Mouse (Mus musculus): ENCODE results near the gene Rps10.
"Not testable (repeated sequence)": the region's sequence is repeated elsewhere in the genome, so short reads cannot be mapped to it uniquely, and the experiment has no call there.

Gene Rps10

DNA sequence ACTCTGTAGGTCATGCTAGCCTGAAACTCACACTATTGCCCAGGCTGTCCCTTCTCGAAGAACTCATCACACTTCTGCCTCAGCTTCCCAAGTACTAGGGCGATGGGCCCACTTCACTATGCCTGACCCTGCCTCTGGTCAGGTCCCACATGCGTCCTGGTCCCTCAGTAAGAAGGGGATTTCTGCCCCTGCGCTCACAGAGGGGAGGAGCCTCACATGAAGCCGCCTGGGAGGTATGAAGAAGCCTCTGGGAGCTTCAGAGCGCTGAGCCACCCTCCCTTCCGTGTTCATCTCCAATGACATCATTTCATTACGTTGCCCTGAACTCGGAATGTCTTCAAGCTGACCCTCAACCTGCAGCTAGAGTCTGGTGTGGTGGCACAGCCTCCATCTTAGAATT lies 7.3 kb upstream of the Rps10 start:
- no peak for DNase-seq (ENCODE audit: low read depth)

DNA sequence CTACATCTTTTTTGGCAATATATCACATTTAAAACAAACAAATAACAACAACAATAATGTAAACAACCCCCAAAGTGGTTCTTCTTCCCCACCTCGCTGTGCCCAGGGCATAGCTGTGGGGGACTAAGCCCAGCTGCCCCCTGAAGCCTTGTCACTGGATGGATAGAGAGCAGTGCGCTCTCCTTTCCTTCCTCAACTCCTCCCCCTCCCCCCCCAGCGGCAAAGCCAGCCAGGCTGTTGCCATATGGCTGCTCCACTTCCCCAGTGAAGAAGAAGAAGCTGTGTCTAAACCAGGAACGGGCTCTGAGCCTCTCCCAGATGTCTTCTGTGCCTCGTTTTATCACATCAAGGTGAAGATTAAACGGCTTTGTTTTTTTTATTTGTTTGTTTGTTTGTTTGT lies 6.6 kb upstream of the Rps10 start:
- no peak for DNase-seq (ENCODE audit: low read depth)

DNA sequence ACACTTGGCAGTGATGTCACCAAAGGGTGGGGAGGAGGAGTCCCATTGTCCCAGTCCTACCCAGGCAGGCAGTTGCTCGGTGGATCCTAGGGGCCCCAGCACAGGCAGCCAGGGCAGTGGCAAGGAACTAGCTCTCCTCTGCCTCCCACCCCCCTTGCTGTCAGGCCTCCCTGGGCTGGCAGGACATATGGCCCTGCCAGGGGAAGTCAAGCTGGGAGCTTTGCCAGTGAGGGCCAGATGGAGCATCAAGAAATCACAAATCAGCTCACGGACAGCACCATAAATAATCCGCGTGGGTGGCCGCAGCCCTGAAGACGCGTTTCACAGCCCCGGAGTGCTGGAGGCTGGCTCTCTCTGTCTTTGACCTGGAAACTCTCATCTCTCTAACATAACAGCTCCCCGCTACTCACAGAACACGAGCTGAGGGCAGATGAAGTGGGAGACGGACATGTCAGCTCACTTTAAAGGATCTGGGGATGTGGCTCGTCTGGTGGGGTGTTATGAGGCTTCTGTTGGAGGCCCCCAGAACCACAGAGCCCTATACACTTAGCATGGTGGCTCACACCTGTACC lies 6.1 kb upstream of the Rps10 start:
- no peak for DNase-seq (ENCODE audit: low read depth)

DNA sequence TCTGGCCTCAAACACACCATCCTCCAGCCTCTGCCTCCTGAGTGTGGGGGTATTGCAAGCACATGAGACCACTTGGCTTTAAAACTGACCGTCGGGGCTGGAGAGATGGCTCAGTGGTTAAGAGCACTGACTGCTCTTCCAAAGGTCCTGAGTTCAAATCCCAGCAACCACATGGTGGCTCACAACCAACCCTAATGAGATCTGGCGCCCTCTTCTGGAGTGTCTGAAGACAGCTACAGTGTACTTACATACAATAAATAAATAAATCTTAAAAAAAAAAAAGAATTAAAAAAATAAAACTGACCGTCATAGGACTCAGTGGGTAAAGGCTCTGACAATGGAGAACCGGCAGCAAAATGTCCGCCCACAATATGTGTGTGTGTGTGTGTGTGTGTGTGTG lies 3.4 kb upstream of the Rps10 start:
- DNase-seq (ENCODE audit: low read depth): not testable (repeated sequence)

DNA sequence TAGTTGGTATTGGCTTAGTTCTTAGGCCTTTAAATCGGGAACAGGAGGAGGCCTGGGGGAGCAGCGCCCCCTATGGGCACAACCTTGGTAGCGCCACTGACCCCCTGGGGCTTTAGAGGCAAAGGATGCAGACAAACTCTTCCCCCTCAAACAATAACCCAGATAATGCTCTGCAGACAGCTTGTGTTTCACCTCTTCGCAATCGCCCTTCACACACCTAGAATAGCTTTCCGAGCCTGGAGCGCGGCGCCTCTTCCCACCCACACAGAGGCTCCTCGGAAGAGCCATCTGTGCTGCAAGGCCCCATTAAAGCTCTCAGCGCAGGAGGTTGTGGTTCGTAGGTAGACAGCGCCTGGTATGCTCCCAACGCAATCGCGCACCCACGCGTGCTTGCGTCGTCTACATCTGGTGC lies 2.5 kb upstream of the Rps10 start:
- no peak for DNase-seq (ENCODE audit: low read depth)

DNA sequence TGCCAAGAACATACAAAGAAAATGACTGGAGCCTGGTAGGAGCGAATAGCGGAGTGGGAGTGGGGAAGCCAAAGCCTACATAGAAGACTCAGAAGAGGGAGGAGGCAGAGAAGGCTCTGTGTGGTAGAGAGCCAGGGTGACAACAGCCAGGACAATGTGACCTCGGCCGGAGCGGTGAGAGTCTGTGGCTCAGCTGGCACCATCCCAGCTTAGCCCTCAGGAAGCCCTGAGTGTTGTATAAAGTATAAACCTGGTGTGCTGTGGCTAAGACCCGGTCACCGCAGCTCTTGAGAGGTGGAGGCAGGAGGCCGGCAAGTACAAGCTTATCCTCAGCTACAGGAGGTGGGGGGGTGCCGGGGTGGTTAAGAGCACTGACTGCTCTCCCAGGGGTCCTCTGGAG lies 864 bp upstream of the Rps10 start:
- no peak for DNase-seq (ENCODE audit: low read depth)

DNA sequence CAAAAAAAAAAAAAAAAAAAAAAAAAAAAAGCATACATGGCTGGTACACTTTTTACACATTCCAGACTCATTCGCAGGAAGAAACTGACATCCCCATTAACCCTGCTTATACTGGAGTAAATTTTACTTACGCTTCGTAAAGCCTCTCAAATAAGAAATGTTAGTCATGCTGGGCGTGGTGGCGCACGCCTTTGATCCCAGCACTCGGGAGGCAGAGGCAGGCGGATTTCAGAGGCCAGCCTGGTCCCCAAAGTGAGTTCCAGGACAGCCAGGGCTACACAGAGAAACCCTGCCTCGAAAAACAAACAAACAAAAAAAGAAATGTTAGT lies 930 bp downstream of the Rps10 start:
- DNase-seq (ENCODE audit: low read depth): not testable (repeated sequence)

DNA sequence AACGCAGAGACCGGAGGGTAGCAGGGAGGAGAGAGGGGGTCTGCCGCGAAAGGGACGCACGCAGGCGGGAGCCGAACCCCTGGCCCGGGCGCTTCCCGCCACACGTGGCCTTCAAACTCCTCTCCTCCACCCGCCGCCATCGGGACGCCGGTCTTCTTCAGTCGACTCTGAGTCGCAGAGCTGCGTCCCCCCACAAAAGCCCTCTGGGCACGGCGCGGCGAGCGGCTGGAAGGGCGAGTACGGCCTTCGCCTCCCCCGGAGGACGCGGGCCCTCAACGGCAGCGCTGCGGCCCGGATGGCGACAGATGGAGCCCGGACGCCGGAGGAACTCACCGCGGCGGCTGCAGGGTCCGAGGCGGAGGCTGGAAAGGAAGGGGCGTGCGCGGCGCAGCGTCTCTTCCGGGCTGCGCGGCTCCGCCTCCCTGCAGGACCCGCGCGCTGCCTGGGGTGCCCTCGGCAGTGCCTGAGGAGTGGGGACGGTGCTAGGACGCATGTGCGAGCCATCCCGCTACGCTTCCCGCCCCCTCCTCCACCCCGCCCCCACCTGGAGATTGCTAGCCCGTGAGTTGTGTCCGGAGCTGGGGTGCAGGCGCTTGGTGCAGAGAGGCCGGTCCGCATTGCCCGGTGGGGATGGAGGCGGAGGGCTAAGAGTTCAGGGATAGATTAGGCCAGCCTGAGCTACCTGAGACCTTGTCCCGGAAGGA lies 1.4 kb downstream of the Rps10 start, which contains the start of gene RPS10-NUDT3:
Gene RPS10-NUDT3, minus strand, starts transcription at position 352 of the 704 bp plus-strand sequence.
- peak; percentile 76 for DNase-seq (ENCODE audit: low read depth)

DNA sequence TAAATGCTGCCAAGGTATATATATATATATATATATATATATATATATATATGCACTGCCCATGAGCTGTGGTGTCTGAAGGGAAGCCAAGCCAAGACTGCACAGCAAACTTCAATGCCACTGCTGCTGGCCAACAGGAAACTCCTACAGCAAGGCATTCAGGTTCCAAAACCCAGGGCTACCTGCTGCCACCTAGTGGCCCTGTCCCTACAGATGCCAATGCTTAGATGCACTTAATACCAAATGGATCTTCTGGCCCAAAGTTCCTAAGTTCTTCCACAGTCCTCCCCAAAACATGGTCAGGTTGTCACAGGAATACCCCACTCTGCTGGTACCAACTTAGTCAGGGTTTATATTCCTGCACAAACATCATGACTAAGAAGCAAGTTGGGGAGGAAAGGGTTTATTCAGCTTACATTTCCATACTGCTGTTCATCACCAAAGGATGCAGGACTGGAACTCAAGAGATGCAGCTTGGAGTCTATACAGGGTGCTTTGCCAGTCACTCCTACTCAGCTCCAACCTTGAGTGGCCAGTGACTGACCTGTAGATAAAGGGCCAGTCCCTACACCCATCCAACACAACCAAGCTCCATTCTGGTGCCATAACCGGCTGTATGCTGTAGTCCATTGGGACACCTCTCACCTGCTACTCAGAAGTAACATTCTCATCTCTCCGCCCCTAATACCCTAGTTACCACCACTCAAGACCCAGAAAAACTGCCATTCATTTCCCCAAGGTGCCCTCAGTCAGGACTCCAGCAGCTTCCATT lies 7.0 kb downstream of the Rps10 start:
- DNase-seq (ENCODE audit: low read depth): peak; percentile 79

DNA sequence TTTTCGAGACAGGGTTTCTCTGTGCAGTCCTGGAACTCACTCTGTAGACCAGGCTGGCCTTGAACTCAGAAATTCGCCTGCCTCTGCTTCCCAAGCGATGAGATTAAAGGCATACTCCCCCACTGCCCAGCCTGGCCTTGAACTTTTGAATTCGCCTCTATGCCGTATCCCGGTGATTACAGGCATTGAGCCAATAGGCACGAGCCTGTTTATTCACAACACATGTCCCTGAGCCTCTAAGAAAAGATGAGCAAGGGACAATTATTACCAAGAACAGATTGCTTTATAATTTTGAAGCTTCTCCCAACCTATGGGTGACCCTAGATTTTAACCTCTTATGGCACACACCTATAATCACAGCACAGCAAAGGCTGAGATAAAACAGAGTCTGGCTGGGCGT lies 8.1 kb downstream of the Rps10 start:
- DNase-seq (ENCODE audit: low read depth): no peak

DNA sequence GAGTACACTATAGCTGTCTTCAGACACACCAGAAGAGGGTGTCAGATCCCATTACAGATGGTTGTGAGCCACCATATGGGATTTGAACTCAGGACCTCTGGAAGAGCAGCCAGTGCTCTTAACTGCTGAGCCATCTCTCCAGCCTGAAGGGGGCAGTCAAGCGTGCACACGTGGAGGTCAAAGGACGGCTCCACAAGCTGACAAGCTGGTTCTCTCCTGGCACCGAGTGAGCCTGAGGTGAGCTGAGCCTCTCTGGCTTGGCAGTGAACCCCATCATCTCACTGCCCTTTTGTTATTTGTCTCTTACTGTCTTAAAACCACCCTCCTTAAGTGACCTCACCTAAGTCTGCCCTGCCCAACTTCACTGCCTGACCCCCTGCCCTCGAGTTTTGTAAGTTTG lies 9.0 kb downstream of the Rps10 start:
- no peak for DNase-seq (ENCODE audit: low read depth)

DNA sequence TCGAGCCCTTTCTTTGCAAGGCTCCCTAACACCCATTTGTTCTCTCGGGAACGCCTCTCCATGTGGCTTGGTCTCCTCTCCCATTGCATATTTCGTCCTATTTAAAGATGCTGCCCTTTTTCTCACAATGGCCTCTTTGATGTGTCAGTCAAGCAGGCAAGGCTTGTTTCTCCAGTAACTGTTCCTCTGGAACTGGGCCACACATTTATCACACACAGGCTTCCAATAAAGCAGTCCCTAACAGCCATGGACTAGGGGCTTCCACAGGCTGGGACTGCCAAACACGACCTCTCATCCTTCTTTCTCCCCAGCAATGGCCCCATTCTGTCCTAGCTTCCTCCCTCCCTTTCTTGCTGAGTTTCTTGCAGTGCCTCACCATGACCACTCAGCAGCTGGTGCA lies 9.8 kb downstream of the Rps10 start:
- DNase-seq (ENCODE audit: low read depth): no peak

DNA sequence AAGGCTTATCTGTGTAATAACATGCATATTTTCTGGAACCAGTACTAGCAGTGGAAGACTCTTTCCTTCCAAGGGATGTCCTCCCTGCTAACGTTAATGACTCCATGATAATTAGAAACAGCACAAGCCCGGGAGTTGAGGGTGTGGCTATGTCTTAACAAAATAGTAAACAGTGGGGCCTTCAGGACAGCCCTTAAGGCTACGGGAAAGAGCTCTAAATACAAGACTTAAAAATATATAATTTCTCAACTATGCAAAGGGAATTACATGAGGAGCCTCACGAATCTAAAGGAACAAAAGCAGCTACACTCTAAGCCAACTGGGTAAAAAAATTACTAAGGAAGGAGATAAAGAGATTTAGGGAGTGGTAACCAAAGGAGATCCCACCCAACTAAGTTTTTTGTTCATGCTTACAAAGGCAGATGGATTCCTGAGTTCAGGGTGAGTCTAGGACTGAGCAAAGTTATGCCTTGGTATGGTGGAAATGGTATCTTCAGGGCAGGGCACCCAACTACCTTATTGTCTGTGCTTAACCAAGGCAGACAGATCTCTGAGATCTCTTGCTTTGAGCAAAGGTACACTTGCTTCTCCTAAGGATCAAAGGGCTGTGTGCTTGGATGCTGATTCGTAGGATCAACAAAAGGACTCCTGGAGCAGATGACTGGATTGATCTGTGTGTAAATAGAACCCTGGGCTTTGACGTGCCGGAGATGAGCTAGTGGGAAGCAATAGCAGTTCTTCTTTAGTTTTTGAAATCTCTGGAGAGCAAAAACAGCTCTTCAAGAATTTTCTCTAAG lies 10.8 kb downstream of the Rps10 start:
- no peak for DNase-seq (ENCODE audit: low read depth)

DNA sequence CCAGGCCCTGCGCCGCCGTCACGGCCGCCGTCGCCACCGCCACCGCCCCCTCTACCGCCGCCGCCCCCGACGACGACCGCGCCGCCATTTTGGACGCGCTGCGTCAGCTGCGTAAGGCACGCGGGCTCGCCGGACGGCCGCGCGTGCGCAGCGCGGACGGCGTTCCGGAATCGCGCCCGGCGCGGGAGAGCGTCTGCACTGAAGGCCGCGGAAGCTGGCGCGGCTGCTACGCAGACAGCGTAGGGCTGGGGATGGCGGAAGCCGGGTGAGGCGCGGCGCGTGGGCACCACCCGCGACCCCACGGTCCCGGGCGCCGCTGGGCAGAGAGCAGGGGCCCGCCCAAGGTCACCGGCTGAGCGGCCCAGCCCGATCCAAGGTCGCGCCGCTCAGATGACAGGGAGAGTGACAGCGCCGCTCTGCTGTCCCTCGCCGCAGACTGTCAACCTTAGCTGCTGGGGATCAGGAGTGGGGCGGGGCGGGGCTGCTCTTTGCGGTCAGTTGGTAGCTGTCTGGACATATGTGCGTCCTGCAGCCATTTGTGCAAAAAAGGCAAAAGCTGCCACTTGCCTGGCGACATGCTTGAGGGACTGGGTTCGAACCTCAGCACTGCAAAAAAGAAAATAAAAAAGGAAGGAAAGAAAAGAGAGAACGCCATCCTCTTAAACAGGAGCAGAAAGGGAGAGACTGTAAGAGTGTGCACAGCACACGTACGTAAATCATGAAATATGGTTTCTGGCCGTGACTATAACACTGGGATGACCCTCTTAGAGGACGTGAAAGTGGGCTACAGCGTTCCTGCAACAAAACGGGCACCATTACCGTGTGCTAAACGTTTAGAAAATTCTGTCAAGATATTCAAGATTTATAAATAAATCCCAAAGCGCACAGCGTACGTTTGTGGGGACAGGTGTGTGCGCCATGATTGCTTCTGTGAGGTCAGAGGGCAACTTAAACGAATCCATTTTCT lies 12.8 kb downstream of the Rps10 start, which contains the start of gene Nudt3:
Gene Nudt3, minus strand, starts transcription at position 136 of the 967 bp plus-strand sequence.
- peak; percentile 81 for DNase-seq (ENCODE audit: low read depth)

DNA sequence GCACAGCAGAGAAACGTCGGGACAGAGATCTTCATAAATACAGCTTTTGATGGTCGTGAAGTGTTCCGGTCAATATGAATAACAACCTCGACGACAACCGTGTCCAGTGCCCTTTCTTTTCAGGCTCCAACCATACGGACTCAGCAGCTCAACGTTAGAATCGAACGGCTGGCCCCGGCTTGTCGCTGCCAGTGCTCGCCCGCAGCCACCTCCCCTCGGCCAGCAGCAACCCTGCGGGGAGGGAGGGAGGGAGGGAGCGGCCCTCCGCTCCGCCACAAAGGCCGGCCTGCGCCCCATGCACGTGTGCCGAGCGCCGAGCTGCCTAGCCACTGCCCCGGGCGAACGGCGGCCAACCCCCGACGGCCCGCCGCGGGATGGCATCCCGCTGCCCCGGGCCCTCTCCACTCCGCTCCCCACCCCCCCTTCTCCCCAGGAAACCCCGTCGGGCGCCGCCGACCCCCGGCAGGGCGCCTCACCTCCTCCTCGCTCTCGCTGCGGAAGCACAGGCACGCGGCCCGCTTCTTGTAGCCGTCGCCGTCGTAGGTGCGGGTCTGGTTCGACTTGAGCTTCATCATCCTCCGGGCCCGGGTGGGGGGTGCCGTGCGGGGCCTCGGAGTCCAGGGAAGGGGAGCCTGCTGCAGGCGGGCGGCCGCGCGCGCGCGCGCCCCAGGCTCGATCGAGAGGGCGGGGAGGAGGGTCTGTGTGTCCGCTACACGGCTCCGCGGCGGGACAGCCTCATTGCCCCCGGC lies 13.7 kb downstream of the Rps10 start:
- no peak for DNase-seq (ENCODE audit: low read depth)

DNA sequence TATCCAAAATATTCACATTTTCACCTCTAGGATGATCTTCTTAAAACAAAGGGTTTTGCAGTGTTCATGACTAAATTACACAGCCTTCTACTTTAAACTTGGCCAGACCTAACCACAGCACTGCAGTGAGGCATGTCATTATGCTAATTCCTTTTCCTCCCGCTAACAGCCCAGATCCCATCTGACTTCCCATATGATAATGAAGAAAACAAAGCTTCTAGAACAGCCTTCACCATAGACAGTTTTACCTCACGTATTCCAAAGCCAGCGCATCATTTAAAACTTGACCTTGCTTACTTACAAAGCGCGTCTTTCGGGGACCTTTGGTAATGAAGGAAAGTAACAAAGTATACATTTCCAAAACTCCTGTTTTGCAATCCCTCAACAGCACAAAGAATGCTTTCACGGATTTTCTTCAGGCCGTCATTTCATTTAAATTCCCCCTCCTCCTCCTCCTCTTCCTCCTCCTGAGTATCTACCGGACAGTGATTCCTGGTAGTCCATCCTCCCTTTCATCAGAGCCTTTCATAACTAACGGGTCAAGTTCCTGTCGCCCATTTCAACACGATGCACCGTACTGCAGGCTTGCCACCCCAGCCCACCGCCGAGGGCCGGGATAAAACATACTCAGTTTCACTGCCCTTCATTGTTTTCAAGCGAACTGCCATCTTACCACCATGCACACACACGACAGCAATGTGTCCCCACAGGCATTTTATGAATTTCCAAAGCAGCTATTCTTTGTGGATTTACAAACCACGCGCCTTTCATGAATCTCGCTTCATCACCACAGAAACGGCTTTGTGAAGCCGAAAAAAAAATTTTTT lies 14.6 kb downstream of the Rps10 start:
- DNase-seq (ENCODE audit: low read depth): no peak

DNA sequence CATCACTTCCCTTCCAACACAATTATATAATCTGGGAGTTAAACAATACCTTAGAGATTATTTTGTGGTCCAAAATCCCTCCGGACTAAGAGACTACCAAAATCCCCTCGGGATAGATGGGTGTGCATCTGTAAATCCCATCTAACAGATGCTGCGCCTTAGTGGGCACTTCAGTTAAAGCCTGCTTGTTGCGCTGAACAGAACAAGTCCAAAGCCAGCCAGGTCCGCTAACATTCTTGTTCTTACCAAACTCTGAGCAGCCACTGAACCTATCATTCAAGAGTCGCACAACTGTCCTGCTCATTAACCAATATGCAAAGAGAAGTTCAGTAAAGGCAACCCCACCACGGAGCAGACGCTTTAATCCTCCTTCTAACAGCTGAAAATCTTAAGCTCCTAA lies 15.3 kb downstream of the Rps10 start:
- no peak for DNase-seq (ENCODE audit: low read depth)

DNA sequence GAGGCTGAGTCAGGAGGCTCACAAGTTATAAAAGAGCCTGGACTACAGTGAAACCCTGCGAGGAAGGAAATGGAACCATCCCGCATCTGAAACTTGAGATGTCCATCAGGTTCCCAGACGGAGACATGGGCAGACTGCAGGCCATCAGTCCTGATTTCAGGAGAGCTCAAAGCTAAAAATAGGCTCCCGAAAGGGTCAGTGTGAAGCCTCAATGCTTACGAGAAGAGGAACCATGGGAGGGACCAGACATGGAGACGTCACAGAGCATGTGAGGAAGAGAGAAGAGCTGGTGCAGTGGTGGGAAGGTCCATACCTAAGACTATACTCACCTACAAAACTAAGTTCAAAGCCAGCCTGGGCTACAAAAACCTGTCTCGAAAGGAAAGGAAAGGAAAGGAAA lies 21.1 kb downstream of the Rps10 start:
- DNase-seq (ENCODE audit: low read depth): no peak

DNA sequence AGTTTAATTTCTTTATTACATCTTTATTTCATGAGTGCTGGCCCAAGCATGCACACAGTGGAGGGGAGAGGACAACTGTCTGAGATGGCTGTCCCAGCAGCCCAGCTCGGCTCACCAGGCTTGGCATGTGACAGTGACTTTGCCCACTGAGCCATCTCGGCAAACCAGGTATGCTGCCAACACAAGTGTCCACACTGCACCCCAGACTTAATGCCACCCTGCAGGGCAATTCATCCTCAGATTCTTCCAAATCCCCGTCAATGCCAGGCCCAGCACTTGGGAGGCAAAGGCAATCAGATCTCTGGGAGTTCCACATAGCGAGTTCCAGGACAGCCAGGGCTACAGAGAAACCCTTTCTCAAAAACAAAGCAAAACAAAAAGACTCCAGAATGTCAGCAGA lies 23.5 kb downstream of the Rps10 start:
- DNase-seq (ENCODE audit: low read depth): no peak

DNA sequence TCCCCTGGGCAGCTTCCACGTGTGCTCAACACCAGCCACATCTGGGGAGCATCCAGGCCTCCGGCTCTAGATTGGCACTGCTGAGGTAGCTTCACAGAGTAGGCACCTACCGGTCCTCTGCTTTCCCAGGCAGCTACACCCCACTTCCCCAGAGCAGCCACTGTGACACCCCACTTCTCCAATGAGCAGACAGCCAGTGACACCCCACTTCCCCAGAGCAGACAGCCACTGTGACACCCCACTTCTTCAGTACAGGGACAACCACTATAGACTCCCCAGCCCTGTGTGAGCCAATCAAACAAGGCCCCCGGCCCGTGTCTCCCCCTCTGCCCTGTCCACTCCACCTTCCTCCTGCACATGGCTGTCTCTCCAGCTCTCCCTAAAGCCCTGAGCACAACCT lies 24.5 kb downstream of the Rps10 start:
- DNase-seq (ENCODE audit: low read depth): no peak

Measured in c-Kit-positive CD71-negative TER-119-negative erythroid progenitor cells, embryonic 14.5 days (primary cell).